Mouse (Mus musculus): ENCODE results near the gene Fam78b.

GRCm38 (mm10) chr1:167098741-167099140, 97.5 kb downstream of the Fam78b start:
- TF ChIP-seq MAFK (IDR thresholded peaks at IDR 0.05; ENCODE audit: insufficient read depth, low read depth, low read length) (no peak), HCFC1 (IDR thresholded peaks at IDR 0.05; ENCODE audit: borderline replicate concordance, insufficient read depth, low read length) (no peak), ZNF384 (IDR thresholded peaks at IDR 0.05; ENCODE audit: low read depth, low read length) (no peak), ZC3H11A (IDR thresholded peaks at IDR 0.05; ENCODE audit: borderline replicate concordance, low read depth, low read length) (no peak)
